Mouse (Mus musculus) ES-Bruce4 (cell line): ENCODE results near the gene Gm44805.

ENCODE experiments used
- CTCF ChIP-seq: IDR thresholded peaks from one replicate; pipeline ENCODE4 v1.8.1; 2011; ENCODE audit warnings: low read depth, low read length
- POLR2A ChIP-seq: IDR thresholded peaks from one replicate; pipeline ENCODE4 v1.8.1; 2011; ENCODE audit warnings: low read length; ENCODE audit not compliant: insufficient read depth

DNA sequence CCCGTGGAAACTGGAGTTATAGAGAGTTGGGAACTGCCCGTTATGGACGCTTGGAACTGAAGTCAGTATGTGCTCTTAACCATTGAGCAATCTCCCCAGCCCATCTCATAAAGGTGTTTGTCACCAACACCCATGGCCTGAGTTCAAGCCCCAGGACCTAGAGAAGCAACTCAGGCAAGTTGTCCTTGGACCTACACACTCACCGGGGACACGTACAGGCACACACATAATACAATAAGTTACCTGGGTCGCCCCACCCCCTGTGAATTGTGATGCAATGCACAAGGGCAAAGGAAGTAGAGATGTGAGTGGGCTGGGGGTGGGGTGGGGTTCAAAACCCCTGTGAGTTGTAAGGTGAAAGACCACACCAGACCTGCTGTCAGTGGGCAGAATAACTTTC lies 5.3 kb upstream of the Gm44805 start:
- TF ChIP-seq CTCF (no peak), POLR2A (peak; percentile 17)
